Mouse (Mus musculus): ENCODE measurements around the gene Tbc1d4.

DNA sequence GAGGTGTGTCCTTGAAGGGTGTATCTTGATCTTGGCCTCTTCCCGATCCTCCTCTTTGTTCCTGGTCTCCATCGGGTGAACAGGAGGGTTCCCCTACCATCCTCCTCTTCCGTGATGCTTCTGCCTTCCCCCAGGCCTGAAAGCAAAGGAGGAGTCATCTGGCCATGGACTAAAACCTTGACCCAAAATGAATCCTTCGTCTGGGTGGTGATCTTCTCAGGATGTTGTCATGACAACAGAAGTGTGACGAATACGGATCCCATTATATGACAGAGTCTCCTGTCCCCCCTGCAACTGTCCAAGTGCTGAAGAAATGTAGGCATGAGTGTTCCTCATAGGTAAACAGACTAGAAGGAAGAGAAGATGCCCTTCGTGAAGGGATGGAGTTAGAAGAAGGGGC lies 15.7 kb downstream of the Tbc1d4 start:
- TF ChIP-seq CTCF (IDR thresholded peaks at IDR 0.05) (no peak), EP300 (IDR thresholded peaks at IDR 0.05) (no peak)

Data from lung, postnatal 0 days (tissue).